Mouse (Mus musculus): ENCODE data around the gene Dydc1. TPM values are rescaled to one million over a fixed set of nuclear protein-coding genes. Genes with fewer than 3 reads are reported as not detected.

Gene Dydc1
- polyA plus RNA-seq, 1 experiment from 2014 or later = not detected

- ChIA-PET POLR2A (no interaction called here), CTCF (no interaction called here)
- in situ Hi-C loops (cut with MboI; ENCODE audit: low pct_unique_long_range_greater_than_20kb) = no loop called here
- TF ChIP-seq CTCF (IDR thresholded peaks at IDR 0.05) = no peak
- DNase-seq (ENCODE audit: low read depth, low spot score) (no peak), ATAC-seq (no peak)
- H3K27me3 ChIP-seq = peaks cover 54% of the 10 kb centered on the region
Observed at GRCm38 (mm10) chr14:41131540-41131939, 58.8 kb downstream of the Dydc1 start, which contains the start of gene Sftpa1. Gene Sftpa1 (plus strand): TSS chr14:41131782.

GRCm38 (mm10) chr14:41137006-41137405 is 64.3 kb downstream of the Dydc1 start:
- ATAC-seq (no peak), DNase-seq (ENCODE audit: low read depth, low spot score) (no peak)
- TF ChIP-seq CTCF (IDR thresholded peaks at IDR 0.05) = no peak
- peaks cover 36% of the 10 kb centered on the region for H3K27me3 ChIP-seq
- in situ Hi-C loops (cut with MboI; ENCODE audit: low pct_unique_long_range_greater_than_20kb) = no loop called here
- CTCF ChIA-PET = no interaction called here
- POLR2A ChIA-PET = no interaction called here

- ChIA-PET CTCF (no interaction called here), POLR2A (interaction anchor here (0.5 kb wide), 1 partner anchor 1663 kb away, joined by 3 read pairs; no protein-coding TSS in a partner anchor)
- in situ Hi-C loops (cut with MboI; ENCODE audit: low pct_unique_long_range_greater_than_20kb) = no loop called here
- TF ChIP-seq CTCF (IDR thresholded peaks at IDR 0.05) = no peak
- ATAC-seq (no peak), DNase-seq (ENCODE audit: low read depth, low spot score) (no peak)
- peaks cover 9% of the 10 kb centered on the region for H3K27me3 ChIP-seq
Observed at GRCm38 (mm10) chr14:41140686-41141085, 68.0 kb downstream of the Dydc1 start.

Other genes with a start within 250 kb of the Dydc1 start
- gene Sh2d4b, start 179.6 kb upstream of the Dydc1 start, polyA plus RNA-seq (2021) = 0.17 TPM
- 59.0 TPM for gene Tspan14, start 106.1 kb upstream of the Dydc1 start, polyA plus RNA-seq (2021)
- gene Fam213a, start 59.1 kb upstream of the Dydc1 start, polyA plus RNA-seq (2021) = 13.2 TPM
- gene Dydc2, start 3.7 kb upstream of the Dydc1 start, polyA plus RNA-seq (2021) = 0.26 TPM
- not detected for gene Mat1a, start 32.1 kb downstream of the Dydc1 start, polyA plus RNA-seq (2021)
- gene Sftpa1, start 58.9 kb downstream of the Dydc1 start, polyA plus RNA-seq (2021) = not detected
- gene Mbl1, start 78.5 kb downstream of the Dydc1 start, polyA plus RNA-seq (2021) = not detected
- not detected for gene Sftpd, start 112.2 kb downstream of the Dydc1 start, polyA plus RNA-seq (2021)
- not detected for gene Gm2832, start 205.9 kb downstream of the Dydc1 start, polyA plus RNA-seq (2021)